Mouse (Mus musculus) brown adipose tissue, adult 24 weeks (tissue): ENCODE data around the gene Lsm7. TPM values are rescaled to one million over a fixed set of nuclear protein-coding genes. Genes with fewer than 3 reads are reported as not detected.
"Not testable (repeated sequence)": the region's sequence is repeated elsewhere in the genome, so short reads cannot be mapped to it uniquely, and the experiment has no call there.

Source experiments
- H3K27ac ChIP-seq: fragments of 200-500 bp; replicated peaks from 2 replicates; pipeline ENCODE4 v1.5.1; 2012; ENCODE audit warnings: low read depth, mild to moderate bottlenecking, low read length
- H3K4me1 ChIP-seq: fragments of 200-500 bp; 2 replicates; pipeline ENCODE4 v1.6.1; 2012; ENCODE audit warnings: low read length, mixed read lengths; ENCODE audit not compliant: control insufficient read depth, insufficient read depth, insufficient read length
- H3K4me3 ChIP-seq: fragments of 200-500 bp; 2 replicates; pipeline ENCODE4 v1.5.1; 2012; ENCODE audit warnings: low read depth, mild to moderate bottlenecking, low read length, moderate library complexity; ENCODE audit not compliant: insufficient read depth
- polyA plus RNA-seq: library from polyadenylated mRNA; stranded (reverse); fragments of >200 nt; gene quantifications from 2 replicates; pipeline ENCODE4 v1.2.4, GENCODE M21; 2012; ENCODE audit not compliant: missing spikeins, insufficient read depth, insufficient read length

The Lsm7 gene
- polyA plus RNA-seq, 1 experiment: 61.3 TPM

DNA sequence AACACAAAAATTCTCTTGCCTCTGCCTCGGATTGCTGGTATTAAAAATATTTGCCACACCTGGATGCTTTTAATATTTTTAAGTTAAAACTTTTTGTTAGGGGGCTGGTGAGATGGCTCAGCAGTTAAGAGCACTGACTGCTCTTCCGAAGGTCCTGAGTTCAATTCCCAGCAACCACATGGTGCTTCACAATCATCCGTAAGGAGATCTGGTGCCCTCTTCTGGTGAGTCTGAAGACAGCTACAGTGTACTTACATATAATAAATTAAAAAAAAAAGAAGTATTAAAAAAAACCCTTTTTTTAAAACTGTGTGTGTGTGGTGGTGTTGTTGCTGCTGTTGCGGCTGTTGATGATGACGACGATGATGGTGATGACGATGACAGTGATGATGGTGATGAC, 37.1 kb downstream of the Lsm7 start:
- H3K27ac ChIP-seq, H3K4me3 ChIP-seq, H3K4me1 ChIP-seq: not testable (repeated sequence)

DNA sequence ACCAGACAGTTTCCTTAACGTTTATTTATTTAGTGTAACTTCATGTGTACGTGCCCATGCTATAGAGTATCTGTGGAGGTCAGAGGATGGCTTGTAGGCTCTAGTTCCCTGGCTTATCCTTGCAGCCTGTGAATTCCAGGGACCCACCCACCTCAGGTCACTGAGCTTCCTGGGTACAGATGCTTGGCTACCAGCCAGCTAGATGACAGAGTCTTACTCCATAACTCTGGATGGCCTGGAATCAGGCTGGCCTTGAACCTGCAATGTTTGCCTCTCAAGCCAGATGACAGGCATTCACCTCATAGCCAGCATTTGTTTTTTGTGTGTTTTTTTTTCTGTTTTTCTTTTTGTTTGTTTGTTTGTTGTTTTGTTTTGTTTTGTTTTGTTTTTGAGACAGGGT, 37.8 kb downstream of the Lsm7 start:
- Histone ChIP-seq H3K4me3 (no peak overlapping the region), H3K4me1 (no peaks in the 10 kb centered on the region), H3K27ac (no peak overlapping the region)

DNA sequence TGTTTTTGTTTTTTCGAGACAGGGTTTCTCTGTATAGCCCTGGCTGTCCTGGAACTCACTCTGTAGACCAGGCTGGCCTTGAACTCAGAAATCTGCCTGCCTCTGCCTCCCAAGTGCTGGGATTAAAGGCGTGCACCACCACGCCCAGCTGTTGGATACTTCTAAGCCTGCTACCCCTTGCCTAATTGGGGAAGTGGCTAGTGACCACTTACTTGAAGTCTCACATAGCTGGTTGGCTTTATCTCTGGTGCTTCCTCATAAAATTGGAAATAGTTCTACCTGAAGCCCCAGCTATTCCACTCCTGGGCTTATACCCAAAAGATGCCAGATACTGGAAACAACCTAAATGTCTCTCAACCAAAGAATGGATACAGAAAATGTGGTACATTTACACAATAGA, 38.7 kb downstream of the Lsm7 start:
- H3K4me1 ChIP-seq, H3K27ac ChIP-seq, H3K4me3 ChIP-seq: not testable (repeated sequence)

DNA sequence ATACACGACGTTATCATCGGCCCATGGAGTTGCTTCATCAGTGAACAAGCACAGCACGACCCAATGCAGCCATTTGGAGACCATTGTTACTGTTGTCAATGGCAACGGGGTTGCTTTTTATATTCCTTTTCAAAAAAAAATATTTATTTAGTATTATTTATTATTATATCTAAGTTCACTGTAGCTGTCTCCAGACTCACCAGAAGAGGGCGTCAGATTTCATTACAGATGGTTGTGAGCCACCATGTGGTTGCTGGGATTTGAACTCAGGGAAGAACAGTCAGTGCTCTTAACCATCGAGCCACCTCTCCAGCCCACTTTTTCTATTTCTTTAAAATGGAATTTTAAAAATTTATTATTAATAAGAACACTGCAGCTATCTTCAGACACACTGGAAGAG, 40.2 kb downstream of the Lsm7 start:
- Histone ChIP-seq H3K4me1 (no peaks in the 10 kb centered on the region), H3K4me3 (no peak overlapping the region)

DNA sequence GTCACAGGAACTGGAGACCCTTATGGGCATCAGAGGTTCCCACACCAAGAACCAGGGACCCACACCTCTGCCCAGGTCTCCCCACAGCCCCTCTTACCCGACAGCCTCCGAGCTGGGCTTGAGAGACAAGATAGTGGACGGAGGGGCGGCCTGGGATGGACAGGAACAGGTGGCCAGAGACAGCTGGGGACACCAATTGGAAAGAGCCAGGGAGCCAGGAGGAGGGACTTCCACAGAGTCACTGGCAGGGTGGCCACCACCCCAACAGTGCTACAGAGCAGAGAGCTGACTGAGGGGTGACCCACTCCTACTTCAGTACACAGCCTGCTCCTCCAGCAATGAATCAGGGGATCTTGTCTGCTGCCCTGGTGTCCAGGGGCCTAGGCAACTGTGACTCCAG, 41.6 kb downstream of the Lsm7 start, which contains the start of gene Jsrp1:
TSS of gene Jsrp1 (minus strand) at position 133 of the 400 bp plus-strand sequence.
- no peak within 1 kb of the TSS for H3K4me3 ChIP-seq
- H3K4me1 ChIP-seq: no peaks in the 10 kb centered on the region
- no peak within 1 kb of the TSS for H3K27ac ChIP-seq

More for the DNA sequence above, 40.2 kb downstream of the Lsm7 start:
- H3K27ac ChIP-seq: no peak overlapping the region

DNA sequence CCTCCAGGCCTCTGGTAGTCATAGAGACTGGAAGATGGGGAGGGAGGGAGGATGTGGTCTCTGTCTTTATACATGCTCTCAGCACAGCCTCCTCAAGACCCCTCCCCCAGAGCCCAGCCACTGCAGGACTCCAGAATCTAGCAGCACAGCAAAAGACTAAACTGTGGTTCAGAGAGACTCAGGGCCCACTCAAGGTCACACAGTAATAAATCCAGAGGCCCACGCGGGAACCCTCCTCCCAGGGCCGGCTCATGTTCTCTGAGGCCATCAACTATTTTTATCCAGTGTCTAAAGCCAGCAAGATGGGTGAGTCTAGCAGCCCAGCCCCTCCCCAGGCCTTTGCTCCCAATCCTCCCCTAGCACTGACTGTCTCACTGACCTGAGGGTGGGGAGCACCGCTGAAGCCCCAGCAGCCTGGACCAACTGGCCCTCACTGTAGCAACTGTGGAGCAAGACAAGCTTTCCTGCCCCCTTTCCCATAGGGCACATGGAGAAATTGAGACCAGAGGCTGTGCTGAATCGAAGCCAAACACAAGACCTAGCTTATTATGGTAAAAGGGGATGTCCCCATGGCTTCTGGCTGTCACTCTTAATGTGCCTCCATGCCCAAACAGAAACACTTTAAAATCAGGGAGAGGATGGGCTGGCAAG, 42.5 kb downstream of the Lsm7 start:
- Histone ChIP-seq H3K27ac (no peak overlapping the region), H3K4me1 (no peaks in the 10 kb centered on the region), H3K4me3 (no peak overlapping the region)

DNA sequence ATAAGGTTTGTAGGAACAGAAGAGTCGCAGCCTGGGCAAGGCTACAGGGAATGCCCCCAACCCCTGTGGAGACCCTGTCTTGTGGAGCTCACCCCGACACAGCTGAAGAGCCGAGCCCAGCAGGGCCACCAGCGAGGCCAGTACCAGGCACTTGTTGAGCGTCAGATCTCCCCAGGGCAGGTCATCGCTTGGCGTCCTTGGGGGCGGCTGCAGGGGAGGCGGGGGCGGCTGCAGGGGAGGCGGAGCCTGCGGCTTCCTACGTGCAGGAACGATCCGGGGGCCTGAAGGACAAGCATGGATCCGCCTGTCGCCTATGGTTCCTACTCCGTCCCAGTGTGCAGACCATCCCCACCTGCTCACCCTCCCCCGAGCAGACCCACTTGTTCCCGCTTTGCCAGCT, 44.9 kb downstream of the Lsm7 start:
- H3K4me1 ChIP-seq: no peaks in the 10 kb centered on the region; the same call in 1 of the 2 replicates
- H3K27ac ChIP-seq: no peak overlapping the region
- H3K4me3 ChIP-seq: no peak overlapping the region

DNA sequence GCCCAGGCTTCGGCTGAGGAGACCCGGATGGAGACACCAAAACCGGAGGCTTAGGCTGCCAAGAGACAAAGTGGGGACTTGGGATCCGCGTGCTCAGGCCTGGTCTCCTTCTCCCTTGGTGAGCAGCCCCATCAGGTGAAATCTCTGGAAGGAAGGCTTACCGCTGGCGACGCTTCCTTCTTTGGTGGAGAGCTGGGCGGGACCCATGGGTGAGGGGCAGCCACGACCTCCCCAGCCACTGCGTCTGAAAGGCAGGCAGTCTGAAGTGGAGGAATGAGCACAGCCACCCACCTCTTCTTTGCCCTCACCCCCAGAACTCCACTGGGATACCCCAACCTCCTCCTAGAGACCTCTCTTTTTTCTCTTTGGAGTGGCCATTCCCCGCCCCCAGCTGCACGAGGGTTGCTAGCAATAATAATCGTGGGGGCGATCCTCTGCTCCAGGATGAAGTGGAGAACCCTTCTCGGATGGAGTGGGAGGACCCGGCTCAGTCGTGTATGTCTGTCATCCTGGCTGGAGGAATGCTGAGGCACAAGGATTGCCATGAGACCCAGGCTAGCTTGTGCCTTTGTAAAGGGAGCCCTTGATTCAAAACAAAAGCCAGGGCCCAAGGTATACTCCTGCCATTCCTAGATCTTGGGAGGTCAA, 45.9 kb downstream of the Lsm7 start:
- Histone ChIP-seq H3K4me1 (no peaks in the 10 kb centered on the region; the same call in 1 of the 2 replicates), H3K27ac (no peak overlapping the region), H3K4me3 (peak overlapping the region; percentile 13)

DNA sequence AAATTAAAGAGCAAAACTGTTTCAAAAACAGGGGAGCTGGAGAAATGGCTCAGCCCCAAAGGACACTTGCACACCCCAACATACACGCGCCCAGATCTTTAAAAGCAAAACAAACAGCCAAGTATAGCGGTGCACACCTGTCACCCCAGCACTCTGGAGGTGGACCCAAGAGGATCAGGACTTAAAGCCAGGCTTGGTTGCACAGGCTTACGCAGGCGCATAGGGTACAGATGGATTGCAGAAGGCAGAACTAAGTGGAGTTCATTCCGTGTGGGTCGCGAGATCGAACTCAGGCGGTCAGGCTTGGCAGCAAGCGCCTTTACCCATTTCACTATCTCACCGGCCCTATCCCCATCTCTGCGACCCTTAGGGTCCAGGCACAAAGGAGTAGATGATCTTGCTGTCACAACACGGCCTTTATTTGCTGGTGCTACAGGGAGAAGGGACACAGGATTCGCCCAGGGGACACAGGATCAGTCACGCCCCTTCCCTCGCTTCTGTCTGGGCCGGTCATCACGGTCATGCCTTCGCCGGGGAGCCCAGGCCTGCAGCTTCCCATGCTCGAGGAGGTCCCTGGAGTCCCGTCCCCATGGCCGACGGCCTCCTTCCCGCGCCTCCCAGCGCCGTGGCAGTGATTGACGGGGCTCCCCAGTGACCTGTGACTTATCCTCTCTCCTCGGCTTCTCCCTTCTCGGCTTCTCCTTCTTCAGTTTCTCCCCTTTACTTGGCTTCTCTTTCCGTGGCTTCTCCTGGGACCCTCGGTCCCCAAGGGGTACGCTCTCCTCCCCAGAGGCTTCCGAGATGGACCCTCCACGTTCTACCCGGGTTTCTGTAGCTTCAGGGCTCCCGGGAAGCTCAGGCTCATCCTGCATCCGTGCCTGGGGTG, 46.7 kb downstream of the Lsm7 start:
- Histone ChIP-seq H3K27ac (no peak overlapping the region), H3K4me3 (peak overlapping the region; percentile 13; the same call in 1 of the 2 replicates), H3K4me1 (no peaks in the 10 kb centered on the region; the same call in 1 of the 2 replicates)

DNA sequence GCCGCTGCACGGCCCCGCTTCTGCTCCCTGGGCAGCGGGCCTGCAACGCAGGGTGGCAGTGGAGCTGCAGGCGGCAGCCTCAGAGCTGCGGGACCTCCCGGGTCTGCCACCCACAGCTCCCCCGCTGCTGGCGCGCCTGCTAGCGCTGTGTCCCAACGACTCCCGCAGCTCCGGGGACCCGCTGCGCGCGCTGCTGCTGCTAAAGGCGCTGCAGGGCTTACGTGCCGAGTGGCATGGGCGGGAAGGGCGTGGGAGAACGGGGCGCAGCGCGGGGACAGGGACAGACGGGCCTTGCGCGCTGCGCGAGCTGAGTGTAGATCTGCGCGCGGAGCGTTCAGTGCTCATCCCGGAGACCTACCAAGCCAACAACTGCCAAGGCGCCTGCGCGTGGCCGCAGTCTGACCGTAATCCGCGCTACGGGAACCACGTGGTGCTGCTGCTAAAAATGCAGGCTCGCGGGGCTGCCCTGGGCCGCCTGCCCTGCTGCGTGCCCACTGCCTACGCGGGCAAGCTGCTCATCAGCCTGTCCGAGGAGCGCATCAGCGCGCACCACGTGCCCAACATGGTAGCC, 47.9 kb downstream of the Lsm7 start:
- no peak overlapping the region for H3K27ac ChIP-seq
- peak overlapping the region; percentile 46 for H3K4me3 ChIP-seq
- H3K4me1 ChIP-seq: no peaks in the 10 kb centered on the region; the same call in 1 of the 2 replicates

DNA sequence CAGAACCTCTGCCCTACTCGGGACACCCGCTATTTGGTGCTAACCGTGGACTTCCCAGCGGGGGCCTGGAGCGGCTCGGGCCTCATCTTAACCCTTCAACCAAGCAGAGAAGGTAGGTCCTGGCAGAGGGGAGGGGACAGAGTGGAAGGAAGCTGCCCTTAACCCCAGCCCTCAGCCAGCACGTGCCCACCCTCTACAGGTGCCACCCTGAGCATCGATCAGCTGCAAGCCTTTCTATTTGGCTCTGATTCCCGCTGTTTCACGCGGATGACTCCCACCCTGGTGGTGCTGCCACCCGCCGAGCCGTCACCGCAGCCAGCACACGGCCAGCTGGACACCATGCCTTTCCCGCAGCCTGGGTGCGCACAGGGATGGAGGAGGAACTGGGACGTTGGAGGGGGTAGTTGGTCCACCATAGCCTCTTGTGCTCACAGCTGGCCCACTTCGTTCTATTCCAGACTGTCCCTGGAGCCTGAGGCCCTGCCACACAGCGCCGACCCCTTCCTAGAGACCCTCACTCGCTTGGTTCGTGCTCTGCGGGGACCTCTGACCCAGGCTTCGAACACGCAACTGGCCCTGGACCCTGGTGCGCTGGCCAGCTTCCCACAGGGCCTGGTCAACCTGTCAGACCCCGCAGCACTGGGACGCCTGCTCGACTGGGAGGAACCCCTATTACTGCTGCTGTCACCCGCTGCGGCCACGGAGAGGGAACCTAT, 48.5 kb downstream of the Lsm7 start:
- Histone ChIP-seq H3K4me3 (peak overlapping the region; percentile 46), H3K27ac (no peak overlapping the region), H3K4me1 (no peaks in the 10 kb centered on the region; the same call in 1 of the 2 replicates)

DNA sequence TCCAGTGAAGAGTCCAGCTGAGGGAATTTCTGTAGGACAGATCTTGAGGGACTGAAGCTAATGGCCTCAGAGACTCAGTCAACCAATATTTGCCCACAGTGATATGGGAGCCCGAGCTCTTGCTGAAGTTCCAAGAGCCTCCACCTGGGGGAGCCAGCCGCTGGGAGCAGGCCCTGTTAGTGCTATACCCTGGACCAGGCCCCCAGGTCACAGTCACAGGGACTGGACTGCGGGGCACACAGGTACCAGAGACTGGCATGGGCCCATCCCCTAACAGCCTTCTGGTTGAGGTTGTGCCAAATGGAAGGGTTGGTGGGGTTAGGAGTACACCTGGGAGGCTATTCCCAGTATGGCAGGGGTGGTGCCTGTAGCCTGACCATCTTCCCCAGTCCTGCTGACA, 49.1 kb downstream of the Lsm7 start:
- Histone ChIP-seq H3K4me3 (no peak overlapping the region), H3K4me1 (no peaks in the 10 kb centered on the region; the same call in 1 of the 2 replicates), H3K27ac (no peak overlapping the region)

DNA sequence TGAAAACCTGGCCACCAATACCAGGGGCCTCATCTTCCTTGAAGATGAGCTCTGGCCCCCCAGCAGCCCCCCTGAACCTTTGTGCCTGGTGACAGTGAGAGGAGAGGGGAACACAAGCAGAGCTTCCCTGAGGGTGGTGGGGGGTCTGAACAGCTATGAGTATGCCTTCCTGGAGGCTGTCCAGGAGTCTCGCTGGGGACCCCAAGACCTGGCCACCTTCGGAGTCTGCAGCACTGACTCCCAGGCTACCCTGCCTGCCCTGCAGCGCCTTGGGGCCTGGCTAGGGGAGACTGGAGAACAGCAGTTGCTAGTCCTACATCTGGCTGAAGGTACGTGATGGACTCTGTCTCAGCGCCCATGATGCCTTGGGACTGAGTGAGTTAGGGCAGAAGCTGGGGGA, 49.7 kb downstream of the Lsm7 start:
- Histone ChIP-seq H3K4me3 (no peak overlapping the region), H3K4me1 (no peaks in the 10 kb centered on the region; the same call in 1 of the 2 replicates), H3K27ac (no peak overlapping the region)

DNA sequence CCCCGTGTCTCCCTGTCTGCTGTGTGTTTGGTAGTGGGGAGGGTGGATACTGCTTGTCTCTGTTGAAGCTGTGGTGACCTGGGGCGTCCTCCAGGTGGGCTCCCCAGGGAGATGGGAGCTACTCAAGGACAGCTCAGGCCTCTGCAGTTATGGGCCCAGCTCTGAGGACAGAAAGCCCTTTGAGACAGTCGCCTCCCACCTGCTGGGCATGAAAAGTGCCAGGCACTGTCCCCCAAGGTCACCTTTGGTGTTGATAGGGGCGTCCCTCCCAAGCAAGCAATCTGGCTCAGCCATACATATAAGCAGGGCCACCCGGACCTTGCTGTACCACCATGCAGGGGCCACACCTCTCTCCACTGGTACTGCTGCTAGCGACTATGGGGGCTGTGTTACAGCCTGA, 50.1 kb downstream of the Lsm7 start, which contains the start of gene Amh:
TSS of gene Amh (plus strand) at position 328 of the 400 bp plus-strand sequence.
- Histone ChIP-seq H3K27ac (no peak within 1 kb of the TSS), H3K4me1 (no peaks in the 10 kb centered on the region; the same call in 1 of the 2 replicates), H3K4me3 (no peak within 1 kb of the TSS)
